Mouse (Mus musculus) E14TG2a.4 (cell line): ENCODE measurements at regions not wholly inside any gene's neighbourhood (a gene's known extent, or its start where the extent isn't known, plus 50 kb on each side); places are given as distances from the start of the nearest gene placed in this dataset.

Experiments used
- H3K27me3 ChIP-seq: 2 replicates; pipeline ENCODE4 v1.6.1; 2014; ENCODE audit warnings: low read length, control low read depth; ENCODE audit not compliant: insufficient read depth
- H3K36me3 ChIP-seq: 2 replicates; pipeline ENCODE4 v1.6.1; 2014; ENCODE audit warnings: low read length, control low read depth; ENCODE audit not compliant: insufficient read depth
- H3K4me1 ChIP-seq: replicated peaks from 2 replicates; pipeline ENCODE4 v1.6.1; 2014; ENCODE audit warnings: low read depth, low read length, control low read depth
- H3K4me3 ChIP-seq: replicated peaks from 2 replicates; pipeline ENCODE4 v1.5.1; 2014; ENCODE audit warnings: mild to moderate bottlenecking, low read length
- H3K9me3 ChIP-seq: 2 replicates; pipeline ENCODE4 v1.6.1; 2014; ENCODE audit warnings: low read length, control low read depth
- CTCF ChIP-seq: conservative IDR thresholded peaks from 2 replicates; pipeline ENCODE4 v1.5.1; 2014; ENCODE audit warnings: low read length
- NANOG ChIP-seq: IDR thresholded peaks from 2 replicates; pipeline ENCODE4 v1.6.1; 2014; ENCODE audit warnings: borderline replicate concordance, low read length, mixed read lengths
- POU5F1 ChIP-seq: IDR thresholded peaks from 2 replicates; pipeline ENCODE4 v1.6.1; 2014; ENCODE audit warnings: low read length, borderline replicate concordance

- H3K4me3 ChIP-seq, result no peak overlapping the region
- TF ChIP-seq POU5F1, result no peak
- TF ChIP-seq NANOG, result no peak
- no peak for TF ChIP-seq CTCF
- no peaks in the 10 kb centered on the region for H3K36me3 ChIP-seq
- H3K4me1 ChIP-seq, result no peaks in the 10 kb centered on the region
- peaks cover 12% of the 10 kb centered on the region for H3K9me3 ChIP-seq
- H3K27me3 ChIP-seq, result no peaks in the 10 kb centered on the region
Measured at GRCm38 (mm10) chr14:14544236-14544635, 143.1 kb downstream of the Olfr721-ps1 start.

GRCm38 (mm10) chr14:14552201-14552600, 149.9 kb upstream of the Slc4a7 start:
- H3K4me3 ChIP-seq, result no peak overlapping the region
- H3K27me3 ChIP-seq, result no peaks in the 10 kb centered on the region
- no peaks in the 10 kb centered on the region for H3K36me3 ChIP-seq
- H3K4me1 ChIP-seq, result no peaks in the 10 kb centered on the region
- peaks cover 39% of the 10 kb centered on the region for H3K9me3 ChIP-seq
- no peak for TF ChIP-seq NANOG

GRCm38 (mm10) chr14:14574851-14575250, 127.2 kb upstream of the Slc4a7 start:
- no peak overlapping the region for H3K4me3 ChIP-seq
- peaks cover 6% of the 10 kb centered on the region for H3K4me1 ChIP-seq
- H3K36me3 ChIP-seq, result no peaks in the 10 kb centered on the region
- no peaks in the 10 kb centered on the region for H3K27me3 ChIP-seq
- no peak for TF ChIP-seq POU5F1
- no peak for TF ChIP-seq CTCF
- TF ChIP-seq NANOG, result no peak
- no peaks in the 10 kb centered on the region for H3K9me3 ChIP-seq

- Histone ChIP-seq H3K4me1 (peaks cover 16% of the 10 kb centered on the region), H3K9me3 (peaks cover 10% of the 10 kb centered on the region), H3K4me3 (no peak overlapping the region), H3K27me3 (no peaks in the 10 kb centered on the region), H3K36me3 (no peaks in the 10 kb centered on the region)
- TF ChIP-seq POU5F1 (no peak), NANOG (no peak), CTCF (no peak)
Measured at GRCm38 (mm10) chr14:14591939-14592338, 110.1 kb upstream of the Slc4a7 start.

GRCm38 (mm10) chr14:14594753-14595152, 107.3 kb upstream of the Slc4a7 start:
- Histone ChIP-seq H3K4me3 (no peak overlapping the region), H3K4me1 (peaks cover 16% of the 10 kb centered on the region), H3K27me3 (no peaks in the 10 kb centered on the region), H3K9me3 (peaks cover 10% of the 10 kb centered on the region), H3K36me3 (no peaks in the 10 kb centered on the region)
- TF ChIP-seq NANOG (no peak), POU5F1 (no peak), CTCF (no peak)

GRCm38 (mm10) chr14:14596057-14596809, 105.8 kb upstream of the Slc4a7 start:
- no peaks in the 10 kb centered on the region for H3K9me3 ChIP-seq

GRCm38 (mm10) chr14:14599586-14599985, 102.5 kb upstream of the Slc4a7 start:
- H3K9me3 ChIP-seq, result no peaks in the 10 kb centered on the region
- H3K4me3 ChIP-seq, result no peak overlapping the region
- TF ChIP-seq CTCF, result no peak
- TF ChIP-seq NANOG, result no peak
- no peak for TF ChIP-seq POU5F1
- no peaks in the 10 kb centered on the region for H3K27me3 ChIP-seq
- no peaks in the 10 kb centered on the region for H3K36me3 ChIP-seq
- H3K4me1 ChIP-seq, result peaks cover 5% of the 10 kb centered on the region

More at GRCm38 (mm10) chr14:14596057-14596809, 105.8 kb upstream of the Slc4a7 start:
- TF ChIP-seq CTCF, result no peak
- TF ChIP-seq NANOG, result no peak
- TF ChIP-seq POU5F1, result no peak
- Histone ChIP-seq H3K4me1 (peaks cover 16% of the 10 kb centered on the region), H3K4me3 (no peak overlapping the region), H3K27me3 (no peaks in the 10 kb centered on the region), H3K36me3 (no peaks in the 10 kb centered on the region)

GRCm38 (mm10) chr14:14599990-14600389, 102.1 kb upstream of the Slc4a7 start:
- no peaks in the 10 kb centered on the region for H3K36me3 ChIP-seq
- no peaks in the 10 kb centered on the region for H3K27me3 ChIP-seq
- H3K9me3 ChIP-seq, result no peaks in the 10 kb centered on the region
- peaks cover 2% of the 10 kb centered on the region for H3K4me1 ChIP-seq
- H3K4me3 ChIP-seq, result no peak overlapping the region
- no peak for TF ChIP-seq POU5F1
- TF ChIP-seq CTCF, result no peak
- no peak for TF ChIP-seq NANOG

- no peak overlapping the region for H3K4me3 ChIP-seq
- TF ChIP-seq NANOG (no peak), POU5F1 (no peak), CTCF (no peak)
- no peaks in the 10 kb centered on the region for H3K36me3 ChIP-seq
- H3K9me3 ChIP-seq, result no peaks in the 10 kb centered on the region
- H3K27me3 ChIP-seq, result no peaks in the 10 kb centered on the region
- H3K4me1 ChIP-seq, result no peaks in the 10 kb centered on the region
Measured at GRCm38 (mm10) chr14:14603439-14603838, 98.6 kb upstream of the Slc4a7 start.
